Mouse (Mus musculus): ENCODE measurements around the gene E030018B13Rik. TPM values are rescaled to one million over a fixed set of nuclear protein-coding genes. Genes with fewer than 3 reads are reported as not detected.
A peak's percentile ranks its signal among the peaks of the same experiment; 100 is the strongest.

The E030018B13Rik gene
- total RNA-seq, 2 experiments from 2014 or later: not detected

- no peak for DNase-seq (ENCODE audit: extremely low spot score in 1 of 2, low spot score in 1 of 2)
These were observed 40.5 kb downstream of the E030018B13Rik start for GRCm38 (mm10) chr7:63956981-63957713.

GRCm38 (mm10) chr7:63957872-63958640, 41.4 kb downstream of the E030018B13Rik start:
- DNase-seq (ENCODE audit: extremely low spot score in 1 of 2, low spot score in 1 of 2): no peak

GRCm38 (mm10) chr7:63963632-63964031, 47.0 kb downstream of the E030018B13Rik start:
- DNase-seq (ENCODE audit: extremely low spot score in 1 of 2, low spot score in 1 of 2): no peak

- no peak for DNase-seq (ENCODE audit: extremely low spot score in 1 of 2, low spot score in 1 of 2)
These were observed 47.5 kb downstream of the E030018B13Rik start for GRCm38 (mm10) chr7:63964121-63964520.

GRCm38 (mm10) chr7:63965135-63965534, 48.5 kb downstream of the E030018B13Rik start:
- DNase-seq (ENCODE audit: extremely low spot score in 1 of 2, low spot score in 1 of 2): peak; percentile 23 to 47

GRCm38 (mm10) chr7:63965635-63966418, 49.2 kb downstream of the E030018B13Rik start:
- no peak for DNase-seq (ENCODE audit: extremely low spot score in 1 of 2, low spot score in 1 of 2)

GRCm38 (mm10) chr7:63969941-63970340, 53.3 kb downstream of the E030018B13Rik start:
- DNase-seq (ENCODE audit: extremely low spot score in 1 of 2, low spot score in 1 of 2): no peak

Other genes with a start within 250 kb of the E030018B13Rik start
- gene Klf13, start 22.1 kb downstream of the E030018B13Rik start, total RNA-seq (2021): 100 to 1,000 TPM; 204 to 216 TPM
- gene Trpm1, start 237.0 kb downstream of the E030018B13Rik start, total RNA-seq (2021): under 1 TPM; 0.27 to 0.35 TPM

Measured in layer of hippocampus, postnatal 25 days (tissue).